Mouse (Mus musculus): Measurements from ENCODE around the gene Wdr18. TPM values are rescaled to one million over a fixed set of nuclear protein-coding genes. Genes with fewer than 3 reads are reported as not detected.
A peak's percentile ranks its signal among the peaks of the same experiment; 100 is the strongest.

Wdr18 gene
- polyA plus RNA-seq, 1 experiment from 2014 or later = 167 TPM

DNA sequence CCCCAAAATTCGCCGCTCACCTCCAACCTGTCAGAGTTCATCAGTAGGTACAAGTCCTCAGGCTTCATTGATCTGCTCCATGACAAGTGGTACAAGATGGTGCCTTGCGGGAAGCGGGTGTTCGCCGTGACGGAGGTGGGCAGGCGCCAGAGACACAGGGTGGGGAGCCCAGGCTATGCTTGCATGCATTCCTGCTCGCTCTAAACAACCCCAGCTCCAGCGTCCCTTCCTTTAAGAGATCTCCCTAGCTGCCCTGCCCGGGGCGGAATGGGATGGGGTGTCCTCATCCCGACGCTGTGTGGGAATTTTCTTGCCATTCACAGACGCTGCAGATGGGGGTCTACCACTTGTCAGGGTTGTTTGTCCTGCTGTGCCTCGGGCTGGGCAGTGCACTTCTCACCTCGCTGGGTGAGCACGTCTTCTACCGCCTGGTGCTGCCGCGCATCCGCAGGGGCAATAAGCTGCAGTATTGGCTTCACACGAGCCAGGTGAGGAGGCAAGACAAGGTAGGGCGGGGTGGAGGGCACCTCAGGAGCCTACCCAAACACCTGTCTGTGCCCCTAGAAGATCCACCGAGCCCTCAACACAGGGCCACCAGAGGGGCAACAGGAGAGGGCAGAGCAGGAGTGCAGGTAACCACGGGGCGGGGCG lies 16.2 kb downstream of the Wdr18 start:
- H3K36me3 ChIP-seq (replicated peaks) = peaks cover 79% of the 10 kb centered on the region
- peaks cover 49% of the 10 kb centered on the region for H3K27me3 ChIP-seq (ENCODE audit: poor library complexity, severe bottlenecking)
- H3K27ac ChIP-seq = no peak overlapping the region
- peaks cover 15% of the 10 kb centered on the region for H3K4me1 ChIP-seq
- H3K9me3 ChIP-seq = peaks cover 10% of the 10 kb centered on the region; the same call in 1 of the 2 replicates
- peak overlapping the region; percentile 5; the same call in 1 of the 2 replicates for H3K4me3 ChIP-seq
- DNase-seq (ENCODE audit: extremely low spot score, low spot score) = no peak
- 86% methylated on average over 28 of the region's 28 CpGs for WGBS

DNA sequence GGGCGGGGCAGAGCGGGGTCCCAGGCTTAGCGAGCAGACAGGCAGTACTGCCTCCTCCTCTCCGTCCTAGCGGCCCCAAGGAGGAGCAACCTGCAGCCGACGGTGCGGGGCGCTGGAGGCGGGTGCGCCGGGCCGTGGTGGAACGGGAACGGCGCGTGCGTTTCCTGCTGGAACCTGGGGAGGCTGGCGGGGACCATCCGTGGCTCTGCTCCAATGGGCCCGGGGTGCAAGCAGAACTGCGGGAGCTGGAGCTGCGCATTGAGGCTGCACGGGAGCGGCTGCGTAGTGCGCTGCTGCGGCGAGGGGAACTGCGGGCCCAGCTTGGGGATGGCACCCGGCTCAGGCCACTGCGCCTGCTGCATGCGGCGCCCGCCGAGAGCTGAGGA lies 16.8 kb downstream of the Wdr18 start:
- Histone ChIP-seq H3K27me3 (ENCODE audit: poor library complexity, severe bottlenecking) (peaks cover 44% of the 10 kb centered on the region), H3K4me3 (no peak overlapping the region; the same call in 1 of the 2 replicates), H3K4me1 (peaks cover 15% of the 10 kb centered on the region), H3K27ac (no peak overlapping the region), H3K36me3 (replicated peaks) (peaks cover 83% of the 10 kb centered on the region), H3K9me3 (peaks cover 10% of the 10 kb centered on the region; the same call in 1 of the 2 replicates)
- WGBS = 76% methylated on average over 36 of the region's 36 CpGs
- no peak for DNase-seq (ENCODE audit: extremely low spot score, low spot score)

- 79% methylated on average over 28 of the region's 28 CpGs for WGBS
- H3K4me1 ChIP-seq = peaks cover 16% of the 10 kb centered on the region
- peaks cover 10% of the 10 kb centered on the region; the same call in 1 of the 2 replicates for H3K9me3 ChIP-seq
- H3K27ac ChIP-seq = no peak overlapping the region
- H3K4me3 ChIP-seq = no peak overlapping the region; the same call in 1 of the 2 replicates
- DNase-seq (ENCODE audit: extremely low spot score, low spot score) = no peak
- peaks cover 38% of the 10 kb centered on the region for H3K27me3 ChIP-seq (ENCODE audit: poor library complexity, severe bottlenecking)
- peaks cover 85% of the 10 kb centered on the region for H3K36me3 ChIP-seq (replicated peaks)
Measured at GRCm38 (mm10) chr10:79977324-79977723, 17.4 kb downstream of the Wdr18 start.

- Histone ChIP-seq H3K4me3 (0 out of 2 replicates have a peak overlapping the region, but pooled peaks have one; percentile 2), H3K27me3 (ENCODE audit: poor library complexity, severe bottlenecking) (peaks cover 30% of the 10 kb centered on the region), H3K36me3 (replicated peaks) (peaks cover 90% of the 10 kb centered on the region), H3K4me1 (peaks cover 21% of the 10 kb centered on the region), H3K9me3 (peaks cover 10% of the 10 kb centered on the region; the same call in 1 of the 2 replicates), H3K27ac (no peak overlapping the region)
- DNase-seq (ENCODE audit: extremely low spot score, low spot score) = no peak
- WGBS = 96% methylated on average over 21 of the region's 21 CpGs
Measured at GRCm38 (mm10) chr10:79978061-79978460, 18.1 kb downstream of the Wdr18 start.

DNA sequence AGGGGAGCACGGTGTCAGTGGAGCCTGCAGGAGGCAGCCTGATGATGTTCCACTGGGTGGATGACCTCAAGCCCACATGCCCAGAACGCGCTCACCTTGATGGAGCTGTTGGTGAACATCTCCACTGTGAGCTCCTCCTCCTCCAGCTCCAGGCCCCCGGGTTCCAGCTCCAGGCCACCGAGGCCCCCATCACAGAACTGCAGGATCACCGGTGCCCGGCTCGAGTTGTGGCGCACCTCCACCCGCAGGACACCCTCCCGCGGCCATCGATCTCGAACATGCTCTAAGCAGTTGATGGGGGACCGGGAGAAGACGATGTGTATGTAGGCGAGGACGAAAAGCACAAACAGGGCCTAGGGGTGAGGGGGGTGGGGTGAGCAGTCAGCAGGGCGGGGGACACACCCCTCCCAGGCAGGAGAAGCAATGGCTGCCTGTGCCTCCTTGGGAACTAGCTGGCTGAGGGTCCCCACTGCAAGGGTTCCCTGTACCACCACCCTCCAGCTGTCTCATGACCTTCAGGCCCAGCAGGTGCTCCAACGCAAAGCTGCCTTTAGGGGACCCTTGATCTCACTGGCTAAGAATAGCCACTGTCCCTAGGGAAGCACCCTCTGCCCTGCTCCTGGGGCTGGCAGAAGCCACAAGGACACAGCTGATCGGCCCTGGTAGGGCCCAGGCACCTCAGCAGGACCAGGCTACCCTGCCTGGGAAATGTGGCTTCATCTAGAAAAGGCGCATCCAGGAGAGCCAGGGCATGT lies 19.6 kb downstream of the Wdr18 start:
- Histone ChIP-seq H3K27me3 (ENCODE audit: poor library complexity, severe bottlenecking) (peaks cover 20% of the 10 kb centered on the region), H3K36me3 (replicated peaks) (peaks cover 79% of the 10 kb centered on the region), H3K4me3 (0 out of 2 replicates have a peak overlapping the region, but pooled peaks have one; percentile 0), H3K4me1 (peaks cover 32% of the 10 kb centered on the region), H3K9me3 (peaks cover 10% of the 10 kb centered on the region; the same call in 1 of the 2 replicates), H3K27ac (no peak overlapping the region)
- DNase-seq (ENCODE audit: extremely low spot score, low spot score) = no peak
- 95% methylated on average over 22 of the region's 22 CpGs for WGBS

- Histone ChIP-seq H3K4me1 (peaks cover 60% of the 10 kb centered on the region), H3K27ac (peak overlapping the region; percentile 92), H3K4me3 (peak overlapping the region; percentile 80), H3K36me3 (replicated peaks) (peaks cover 43% of the 10 kb centered on the region), H3K27me3 (ENCODE audit: poor library complexity, severe bottlenecking) (peaks cover 24% of the 10 kb centered on the region), H3K9me3 (no peaks in the 10 kb centered on the region)
- WGBS = 85% methylated on average over 5 of the region's 5 CpGs
- no peak for DNase-seq (ENCODE audit: extremely low spot score, low spot score)
Measured at GRCm38 (mm10) chr10:79983205-79983604, 23.3 kb downstream of the Wdr18 start.

DNA sequence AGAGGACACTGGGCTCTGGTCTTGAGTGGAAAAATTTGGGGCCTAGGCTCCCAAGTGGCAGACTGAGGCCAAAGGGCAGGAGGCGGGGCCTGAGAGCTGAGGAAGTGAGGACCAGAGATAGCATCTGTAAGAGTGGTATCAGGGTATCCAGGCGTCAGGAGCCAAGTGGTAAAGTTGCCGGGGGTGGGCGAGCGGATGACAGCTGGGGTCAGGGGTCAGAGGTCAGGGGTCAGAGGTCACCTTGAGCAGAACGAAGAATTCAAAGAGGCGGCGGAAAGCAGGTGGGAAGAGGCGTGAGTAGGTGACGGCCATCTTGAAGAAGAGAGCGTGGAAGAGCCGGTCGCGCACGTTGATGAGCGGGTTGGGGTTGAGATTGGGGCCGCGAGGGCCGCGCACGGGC lies 23.7 kb downstream of the Wdr18 start:
- H3K36me3 ChIP-seq (replicated peaks) = peaks cover 38% of the 10 kb centered on the region
- H3K27ac ChIP-seq = peak overlapping the region; percentile 92
- WGBS = 2% methylated on average over 21 of the region's 21 CpGs
- peaks cover 26% of the 10 kb centered on the region for H3K27me3 ChIP-seq (ENCODE audit: poor library complexity, severe bottlenecking)
- peak overlapping the region; percentile 80 for H3K4me3 ChIP-seq
- peak; percentile 66 for DNase-seq (ENCODE audit: extremely low spot score, low spot score)
- H3K4me1 ChIP-seq = peaks cover 63% of the 10 kb centered on the region
- no peaks in the 10 kb centered on the region for H3K9me3 ChIP-seq

DNA sequence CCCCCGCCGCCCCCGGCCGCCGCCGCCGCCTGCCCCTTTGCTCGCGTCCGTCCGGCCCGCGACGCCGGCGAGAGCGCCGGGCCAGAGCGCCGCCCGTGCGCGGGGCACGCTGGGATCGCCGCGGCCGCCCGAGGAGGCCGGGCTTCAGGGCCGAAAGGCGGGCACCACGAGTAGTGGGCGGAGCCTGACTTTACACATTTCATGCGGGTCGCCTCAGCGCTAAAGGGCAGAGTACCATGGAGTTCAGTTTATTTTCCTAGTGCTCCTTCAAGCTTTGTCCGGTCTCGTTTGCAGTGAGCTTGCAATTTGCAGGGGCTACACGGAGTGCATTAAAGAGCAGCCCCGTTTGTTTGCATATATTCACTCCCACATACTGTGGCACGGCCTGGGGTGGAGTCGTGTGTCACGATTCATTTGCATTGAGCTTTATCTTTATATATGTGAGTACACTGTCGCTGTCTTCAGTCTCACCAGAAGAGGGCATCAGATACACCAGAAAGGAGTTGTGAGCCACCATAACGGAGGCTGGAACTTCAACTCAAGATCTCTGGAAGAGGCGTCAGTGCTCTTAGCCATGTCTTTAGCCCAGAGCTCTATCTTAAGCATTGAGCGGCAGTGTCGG lies 24.4 kb downstream of the Wdr18 start, which contains the start of gene Tmem259:
Gene Tmem259 (minus strand): TSS at position 136 of the 622 bp plus-strand sequence.
- Histone ChIP-seq H3K4me1 (peaks cover 68% of the 10 kb centered on the region), H3K36me3 (replicated peaks) (peaks cover 32% of the 10 kb centered on the region), H3K9me3 (no peaks in the 10 kb centered on the region), H3K27me3 (ENCODE audit: poor library complexity, severe bottlenecking) (peaks cover 32% of the 10 kb centered on the region), H3K27ac (peak within 1 kb of the TSS; percentile 92), H3K4me3 (peak within 1 kb of the TSS; percentile 80)
- peak; percentile 83 for DNase-seq (ENCODE audit: extremely low spot score, low spot score)
- WGBS = under 1% methylated on average over 49 of the region's 49 CpGs

- peaks cover 38% of the 10 kb centered on the region for H3K27me3 ChIP-seq (ENCODE audit: poor library complexity, severe bottlenecking)
- under 1% methylated on average over 22 of the region's 22 CpGs for WGBS
- DNase-seq (ENCODE audit: extremely low spot score, low spot score) = peak; percentile 95
- H3K36me3 ChIP-seq (replicated peaks) = peaks cover 26% of the 10 kb centered on the region
- H3K9me3 ChIP-seq = no peaks in the 10 kb centered on the region
- peak overlapping the region; percentile 92 for H3K27ac ChIP-seq
- H3K4me3 ChIP-seq = peak overlapping the region; percentile 80
- H3K4me1 ChIP-seq = peaks cover 73% of the 10 kb centered on the region
Measured at GRCm38 (mm10) chr10:79984871-79985270, 24.9 kb downstream of the Wdr18 start.

GRCm38 (mm10) chr10:79985334-79986231 lies 25.6 kb downstream of the Wdr18 start:
- Histone ChIP-seq H3K9me3 (no peaks in the 10 kb centered on the region), H3K36me3 (replicated peaks) (peaks cover 19% of the 10 kb centered on the region), H3K4me1 (peaks cover 77% of the 10 kb centered on the region), H3K27ac (peak overlapping the region; percentile 92), H3K4me3 (peak overlapping the region; percentile 80), H3K27me3 (ENCODE audit: poor library complexity, severe bottlenecking) (peaks cover 45% of the 10 kb centered on the region)
- DNase-seq (ENCODE audit: extremely low spot score, low spot score) = peak; percentile 59
- 5% methylated on average over 35 of the region's 35 CpGs for WGBS

DNA sequence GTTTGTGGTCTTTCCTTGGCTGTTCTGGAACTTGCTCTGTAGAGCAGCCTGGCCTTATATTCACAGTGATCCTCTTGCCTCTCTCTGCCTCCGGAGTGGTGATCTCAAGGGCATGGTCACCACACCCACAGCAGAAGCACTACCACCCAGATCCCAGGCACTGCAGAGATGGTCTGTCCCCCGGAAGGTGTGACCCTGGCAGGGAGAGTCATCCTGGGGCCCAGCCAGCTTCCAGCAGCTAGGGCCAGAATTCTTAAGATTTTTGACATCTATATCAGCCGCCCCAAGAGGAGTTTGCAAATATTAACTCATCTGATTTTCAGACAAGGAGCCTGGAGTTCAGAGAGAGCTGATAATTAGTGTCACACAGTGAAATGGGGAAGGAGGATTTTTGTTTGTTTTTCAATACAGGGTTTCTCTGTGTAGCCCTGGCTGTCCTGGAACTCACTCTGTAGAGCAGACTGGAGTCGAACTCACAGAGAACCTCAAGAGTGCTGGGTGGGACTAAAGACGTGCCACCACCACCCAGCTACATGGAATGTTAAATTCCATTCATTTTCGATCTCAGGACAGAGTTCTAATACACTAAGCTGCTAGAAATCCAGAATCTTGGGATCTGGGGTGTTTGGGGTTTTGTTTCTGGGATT lies 26.4 kb downstream of the Wdr18 start:
- Histone ChIP-seq H3K4me1 (peaks cover 74% of the 10 kb centered on the region), H3K27ac (peak overlapping the region; percentile 92; the same call in 1 of the 2 replicates), H3K27me3 (ENCODE audit: poor library complexity, severe bottlenecking) (peaks cover 53% of the 10 kb centered on the region), H3K36me3 (replicated peaks) (peaks cover 19% of the 10 kb centered on the region), H3K4me3 (peak overlapping the region; percentile 80), H3K9me3 (peaks cover 7% of the 10 kb centered on the region; the same call in 1 of the 2 replicates)
- no peak for DNase-seq (ENCODE audit: extremely low spot score, low spot score)
- WGBS = 51% methylated on average over 6 of the region's 6 CpGs

Measured in forebrain, embryonic 10.5 days (tissue).